Mouse (Mus musculus) embryonic facial prominence, embryonic 15.5 days (tissue): ENCODE measurements around the gene Nr2f6. TPM values are rescaled to one million over a fixed set of nuclear protein-coding genes. Genes with fewer than 3 reads are reported as not detected.

Source experiments
- ATAC-seq: fragments of 200-750 bp; cut with Nextera tagmentation; 2 replicates; pipeline ENCODE4 v1.8.0; 2017; ENCODE audit warnings: low read depth, moderate TSS enrichment; ENCODE audit not compliant: insufficient number of reproducible peaks, low FRiP score, low TSS enrichment
- H3K27ac ChIP-seq: fragments of 300-500 bp; sonication (generic); replicated peaks from 2 replicates; pipeline ENCODE4 v1.5.1; 2015; ENCODE audit warnings: mild to moderate bottlenecking, inconsistent platforms
- H3K27me3 ChIP-seq: fragments of 300-500 bp; sonication (generic); 2 replicates; pipeline ENCODE4 v1.6.1; 2015; ENCODE audit warnings: inconsistent platforms
- H3K36me3 ChIP-seq: fragments of 300-500 bp; sonication (generic); 2 replicates; pipeline ENCODE4 v1.6.1; 2015; ENCODE audit warnings: mild to moderate bottlenecking, inconsistent platforms
- H3K4me1 ChIP-seq: fragments of 300-500 bp; sonication (generic); 2 replicates; pipeline ENCODE4 v1.6.1; 2015; ENCODE audit warnings: inconsistent platforms
- H3K4me2 ChIP-seq: fragments of 300-500 bp; sonication (generic); replicated peaks from 2 replicates; pipeline ENCODE4 v1.6.1; 2015; ENCODE audit warnings: mild to moderate bottlenecking, inconsistent platforms
- H3K4me3 ChIP-seq: fragments of 300-500 bp; sonication (generic); replicated peaks from 2 replicates; pipeline ENCODE4 v1.5.1; 2015; ENCODE audit warnings: mild to moderate bottlenecking, inconsistent platforms
- H3K9ac ChIP-seq: fragments of 300-500 bp; sonication (generic); 2 replicates; pipeline ENCODE4 v1.6.1; 2015; ENCODE audit warnings: inconsistent platforms
- H3K9me3 ChIP-seq: fragments of 300-500 bp; sonication (generic); replicated peaks from 2 replicates; pipeline ENCODE4 v1.6.1; 2016; ENCODE audit warnings: inconsistent platforms
- WGBS: fragments of 180-500 bp; shearing (Covaris S2); methylation state at CpG from one replicate; pipeline ENCODE4 v1.1.7; 2015; 5-methylcytosine and 5-hydroxymethylcytosine counted together
- polyA plus RNA-seq: library from polyadenylated mRNA; unstranded; fragments of >200 nt; fragmentation: Nextera tagmentation; extraction: Ambion mirVana; gene quantifications from 2 replicates; pipeline ENCODE4 v1.2.1, GENCODE M21; 2015

Nr2f6 gene
- polyA plus RNA-seq, 1 experiment from 2014 or later: 59.0 TPM

DNA sequence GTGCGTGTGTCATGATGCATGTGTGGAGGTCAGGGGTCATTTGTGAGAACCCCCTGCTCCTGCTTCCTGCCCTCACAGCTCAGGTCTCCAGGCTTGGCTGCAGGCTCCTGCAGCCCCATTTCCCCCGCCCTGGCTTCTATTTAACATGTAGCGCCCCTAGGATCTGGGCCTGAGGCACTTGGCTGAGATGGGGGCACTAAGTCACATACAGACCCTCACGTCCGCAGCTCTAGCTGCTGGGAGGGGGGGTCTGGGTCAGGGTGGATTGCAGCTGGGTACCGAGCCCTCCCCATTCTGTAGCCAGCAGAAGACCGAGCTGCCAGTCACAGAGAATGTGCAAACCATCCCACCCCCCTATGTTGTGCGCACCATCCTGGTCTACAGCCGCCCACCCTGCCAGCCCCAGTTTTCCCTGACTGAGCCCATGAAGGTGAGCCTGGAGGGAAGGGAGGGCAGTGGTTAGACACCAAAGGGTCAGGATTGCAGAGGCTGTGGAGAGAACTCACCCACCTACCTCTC is 20.7 kb upstream of the Nr2f6 start:
- H3K9ac ChIP-seq: no peak overlapping the region
- H3K36me3 ChIP-seq: peaks cover 31% of the 10 kb centered on the region
- H3K4me3 ChIP-seq: no peak overlapping the region
- WGBS: 84% methylated on average over 9 of the region's 9 CpGs
- H3K27me3 ChIP-seq: no peaks in the 10 kb centered on the region
- H3K27ac ChIP-seq: no peak overlapping the region
- no peak overlapping the region for H3K4me2 ChIP-seq
- no peak for ATAC-seq
- H3K4me1 ChIP-seq: peaks cover 25% of the 10 kb centered on the region
- no peaks in the 10 kb centered on the region for H3K9me3 ChIP-seq

DNA sequence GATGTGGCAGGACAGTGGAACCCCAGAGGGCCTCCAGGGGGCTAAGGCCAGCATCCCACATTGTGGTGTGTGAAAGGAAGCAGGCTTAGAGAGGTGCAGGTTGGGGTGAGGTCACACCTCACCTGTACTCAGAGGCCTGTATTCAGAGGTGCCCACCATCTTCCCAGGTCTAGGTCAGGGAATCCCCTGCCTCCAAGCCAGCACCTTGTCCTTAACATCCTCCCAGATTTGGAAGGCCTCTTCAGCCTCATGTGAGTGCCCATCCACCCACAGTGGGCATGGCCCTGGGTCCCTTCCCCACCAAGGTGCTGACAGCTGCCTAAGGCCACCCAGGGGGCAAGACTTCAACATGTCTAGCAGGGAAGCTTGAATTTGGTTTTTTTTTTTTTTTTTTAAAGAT is 19.7 kb upstream of the Nr2f6 start:
- Histone ChIP-seq H3K9ac (no peak overlapping the region), H3K27ac (no peak overlapping the region), H3K27me3 (no peaks in the 10 kb centered on the region), H3K4me3 (no peak overlapping the region), H3K4me1 (peaks cover 21% of the 10 kb centered on the region), H3K36me3 (peaks cover 30% of the 10 kb centered on the region), H3K9me3 (no peaks in the 10 kb centered on the region), H3K4me2 (no peak overlapping the region)
- no peak for ATAC-seq

- no peaks in the 10 kb centered on the region for H3K27me3 ChIP-seq
- H3K9ac ChIP-seq: no peak overlapping the region
- peaks cover 30% of the 10 kb centered on the region for H3K36me3 ChIP-seq
- ATAC-seq: no peak
- 91% methylated on average over 2 of the region's 2 CpGs for WGBS
- no peak overlapping the region for H3K4me3 ChIP-seq
- no peaks in the 10 kb centered on the region for H3K9me3 ChIP-seq
- peaks cover 18% of the 10 kb centered on the region for H3K4me1 ChIP-seq
- H3K4me2 ChIP-seq: no peak overlapping the region
- H3K27ac ChIP-seq: no peak overlapping the region
Observed at GRCm38 (mm10) chr8:71400826-71401225, 19.1 kb upstream of the Nr2f6 start.

GRCm38 (mm10) chr8:71397701-71398100 is 15.9 kb upstream of the Nr2f6 start:
- no peak for ATAC-seq
- H3K4me1 ChIP-seq: peaks cover 13% of the 10 kb centered on the region
- H3K36me3 ChIP-seq: peaks cover 24% of the 10 kb centered on the region
- H3K4me3 ChIP-seq: peak overlapping the region; percentile 82
- WGBS: 80% methylated on average over 12 of the region's 12 CpGs
- no peaks in the 10 kb centered on the region for H3K9me3 ChIP-seq
- no peak overlapping the region for H3K27ac ChIP-seq
- peak overlapping the region; percentile 87 for H3K4me2 ChIP-seq
- H3K27me3 ChIP-seq: no peaks in the 10 kb centered on the region
- no peak overlapping the region for H3K9ac ChIP-seq

- Histone ChIP-seq H3K4me1 (peaks cover 13% of the 10 kb centered on the region), H3K9ac (peak within 1 kb of the TSS; percentile 76), H3K4me3 (peak within 1 kb of the TSS; percentile 82), H3K4me2 (peak within 1 kb of the TSS; percentile 87), H3K9me3 (no peaks in the 10 kb centered on the region), H3K27me3 (no peaks in the 10 kb centered on the region), H3K27ac (peak within 1 kb of the TSS; percentile 59), H3K36me3 (peaks cover 24% of the 10 kb centered on the region)
- WGBS: under 1% methylated on average over 34 of the region's 34 CpGs
- peak; percentile 93 for ATAC-seq
Observed at GRCm38 (mm10) chr8:71396639-71397305, 15.0 kb upstream of the Nr2f6 start, which contains the start of gene Babam1. Babam1 (plus strand) TSS chr8:71396861.

DNA sequence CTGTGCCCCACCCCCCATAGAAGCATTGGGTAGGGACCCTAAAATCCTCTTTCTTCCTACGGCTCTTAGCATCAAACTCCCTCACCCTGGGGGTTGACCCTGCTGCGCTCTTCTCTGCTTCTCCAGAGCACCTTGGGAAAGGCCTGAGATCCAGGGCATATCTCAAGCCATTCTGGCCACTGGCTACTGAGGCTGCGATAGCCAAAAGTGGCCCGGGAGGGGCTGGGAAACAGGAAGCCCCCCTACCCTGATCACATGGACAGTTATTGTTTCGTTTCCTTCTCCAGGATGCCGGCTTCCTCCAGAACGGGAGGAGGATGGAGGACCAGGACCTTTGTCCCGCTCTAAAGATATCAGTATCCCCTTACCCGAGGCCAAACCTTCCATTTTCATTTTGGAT is 13.9 kb upstream of the Nr2f6 start, which contains the start of gene Ushbp1:
Gene Ushbp1 (minus strand): TSS at position 174 of the 400 bp plus-strand sequence.
- peak within 1 kb of the TSS; percentile 82 for H3K4me3 ChIP-seq
- peak within 1 kb of the TSS; percentile 87 for H3K4me2 ChIP-seq
- no peak for ATAC-seq
- 90% methylated on average over 9 of the region's 9 CpGs for WGBS
- peaks cover 13% of the 10 kb centered on the region for H3K4me1 ChIP-seq
- H3K9me3 ChIP-seq: no peaks in the 10 kb centered on the region
- H3K36me3 ChIP-seq: peaks cover 20% of the 10 kb centered on the region
- peak within 1 kb of the TSS; percentile 59 for H3K27ac ChIP-seq
- peak within 1 kb of the TSS; percentile 76; the same call in 1 of the 2 replicates for H3K9ac ChIP-seq
- H3K27me3 ChIP-seq: no peaks in the 10 kb centered on the region

GRCm38 (mm10) chr8:71395071-71395470 is 13.3 kb upstream of the Nr2f6 start:
- no peak overlapping the region for H3K9ac ChIP-seq
- no peak overlapping the region for H3K27ac ChIP-seq
- H3K4me3 ChIP-seq: no peak overlapping the region
- no peaks in the 10 kb centered on the region for H3K9me3 ChIP-seq
- peaks cover 16% of the 10 kb centered on the region for H3K36me3 ChIP-seq
- H3K4me2 ChIP-seq: peak overlapping the region; percentile 12; the same call in 1 of the 2 replicates
- 83% methylated on average over 10 of the region's 10 CpGs for WGBS
- H3K27me3 ChIP-seq: no peaks in the 10 kb centered on the region
- no peak for ATAC-seq
- H3K4me1 ChIP-seq: peaks cover 13% of the 10 kb centered on the region

GRCm38 (mm10) chr8:71394481-71394880 is 12.7 kb upstream of the Nr2f6 start:
- no peak overlapping the region for H3K27ac ChIP-seq
- peaks cover 11% of the 10 kb centered on the region for H3K36me3 ChIP-seq
- no peak overlapping the region for H3K4me3 ChIP-seq
- H3K9ac ChIP-seq: no peak overlapping the region
- H3K27me3 ChIP-seq: no peaks in the 10 kb centered on the region
- ATAC-seq: no peak
- H3K4me1 ChIP-seq: peaks cover 13% of the 10 kb centered on the region
- H3K4me2 ChIP-seq: peak overlapping the region; percentile 12; the same call in 1 of the 2 replicates
- H3K9me3 ChIP-seq: no peaks in the 10 kb centered on the region
- 78% methylated on average over 7 of the region's 7 CpGs for WGBS

DNA sequence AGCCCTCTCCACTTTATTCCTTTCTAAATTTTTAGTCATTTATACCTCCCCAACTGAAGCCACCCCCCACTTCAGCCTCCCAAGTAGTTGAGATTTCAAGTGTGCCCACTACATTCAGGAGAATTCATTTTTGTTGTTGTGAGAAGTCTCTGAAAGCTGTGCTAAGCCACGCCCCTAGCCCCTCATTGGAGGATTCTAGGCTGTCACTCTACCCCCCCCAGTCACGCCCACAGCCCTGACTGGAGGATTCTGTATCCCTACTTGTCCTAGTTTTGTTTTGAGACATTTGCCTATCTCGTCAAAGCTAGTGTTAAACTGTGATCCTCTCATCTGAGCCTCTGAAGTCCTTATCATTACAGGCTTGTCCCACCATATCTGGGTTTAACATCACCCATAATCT is 11.1 kb upstream of the Nr2f6 start:
- Histone ChIP-seq H3K4me1 (peaks cover 13% of the 10 kb centered on the region), H3K4me3 (no peak overlapping the region; the same call in 1 of the 2 replicates), H3K36me3 (no peaks in the 10 kb centered on the region), H3K9ac (no peak overlapping the region), H3K9me3 (no peaks in the 10 kb centered on the region), H3K4me2 (0 out of 2 replicates have a peak overlapping the region, but pooled peaks have one; percentile 6), H3K27ac (no peak overlapping the region), H3K27me3 (no peaks in the 10 kb centered on the region)
- 6% methylated on average over 3 of the region's 3 CpGs for WGBS
- ATAC-seq: no peak

DNA sequence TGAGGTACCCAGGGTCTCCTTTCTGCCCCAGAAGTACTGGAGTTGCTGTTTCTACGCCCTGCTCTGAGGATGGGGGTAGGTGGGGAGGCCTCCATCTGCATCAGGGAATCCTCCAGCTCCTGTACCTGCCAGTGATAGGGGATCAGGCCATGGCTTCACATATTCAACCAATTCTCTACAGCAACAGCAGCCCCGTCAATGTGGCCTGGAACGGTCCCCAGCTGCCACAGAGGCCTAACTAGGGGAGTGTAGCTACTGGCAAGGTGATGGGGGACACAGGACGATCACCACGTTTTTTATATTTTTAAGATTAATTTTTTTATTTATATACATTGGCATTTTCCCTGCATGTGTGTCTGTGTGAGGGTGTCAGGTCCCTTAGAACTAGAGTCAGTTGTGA is 10.6 kb upstream of the Nr2f6 start:
- 75% methylated on average over 5 of the region's 5 CpGs for WGBS

GRCm38 (mm10) chr8:71391696-71392095 is 9.9 kb upstream of the Nr2f6 start:
- Histone ChIP-seq H3K4me1 (peaks cover 5% of the 10 kb centered on the region), H3K4me2 (no peak overlapping the region), H3K27ac (no peak overlapping the region), H3K27me3 (no peaks in the 10 kb centered on the region), H3K9me3 (no peaks in the 10 kb centered on the region), H3K4me3 (no peak overlapping the region), H3K36me3 (no peaks in the 10 kb centered on the region), H3K9ac (no peak overlapping the region)
- no peak for ATAC-seq
- WGBS: 94% methylated on average over 2 of the region's 2 CpGs

More for the DNA sequence above, 10.6 kb upstream of the Nr2f6 start:
- Histone ChIP-seq H3K4me2 (no peak overlapping the region), H3K27me3 (no peaks in the 10 kb centered on the region), H3K9me3 (no peaks in the 10 kb centered on the region), H3K36me3 (no peaks in the 10 kb centered on the region), H3K9ac (no peak overlapping the region), H3K27ac (no peak overlapping the region), H3K4me1 (peaks cover 8% of the 10 kb centered on the region), H3K4me3 (no peak overlapping the region)
- ATAC-seq: no peak
